Mouse (Mus musculus) frontal cortex, postnatal 14 days (tissue): ENCODE measurements around the gene Adgrf5.
"Not testable (repeated sequence)": the region's sequence is repeated elsewhere in the genome, so short reads cannot be mapped to it uniquely, and the experiment has no call there.

Experiments used
- DNase-seq, 2 experiments: peaks; one replicate each; pipeline ENCODE4 v3.0.0; 2022; ENCODE audit warnings: low spot score in 2 of 2

The Adgrf5 gene

DNA sequence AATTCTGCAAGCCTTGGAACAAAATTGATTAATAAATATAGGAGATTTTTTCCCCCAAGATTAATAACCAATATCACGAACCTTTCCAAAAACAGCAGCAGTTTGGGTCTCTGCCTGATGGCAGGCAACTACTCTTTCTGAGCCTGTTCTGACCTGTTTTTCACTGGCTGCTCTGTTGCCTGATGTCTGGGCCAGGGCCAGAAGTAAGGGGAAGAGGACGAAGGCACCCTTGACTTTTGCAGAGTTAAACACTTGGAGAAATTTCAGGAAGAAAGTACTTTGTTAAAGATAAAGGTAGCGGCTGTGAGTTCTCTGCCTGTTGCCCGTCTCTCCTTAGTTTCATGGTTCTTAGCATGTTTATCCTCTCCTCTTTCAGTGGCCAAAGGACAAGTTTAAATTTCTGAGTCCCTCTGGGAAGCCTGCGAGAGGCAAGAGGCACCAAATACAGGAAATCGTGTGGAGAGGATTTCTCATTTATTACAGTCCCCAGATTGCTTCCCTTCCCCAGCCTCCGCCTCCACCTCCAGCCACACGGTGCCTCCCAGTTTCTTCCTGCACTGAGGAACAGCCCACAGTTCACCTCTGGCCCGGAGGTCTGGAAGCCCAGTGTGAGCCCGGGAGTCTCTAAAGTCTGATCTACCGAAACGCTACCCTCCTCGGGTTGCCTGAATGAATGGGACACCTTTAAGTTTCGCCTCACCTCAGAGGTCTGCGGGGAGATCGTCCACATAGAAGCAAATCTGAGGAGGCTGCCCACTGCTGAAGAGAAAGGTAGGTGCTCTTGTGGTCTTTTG, at the start of gene Adgrf5:
Gene Adgrf5, plus strand, starts transcription at position 626 of the 794 bp plus-strand sequence.
- no peak for DNase-seq

DNA sequence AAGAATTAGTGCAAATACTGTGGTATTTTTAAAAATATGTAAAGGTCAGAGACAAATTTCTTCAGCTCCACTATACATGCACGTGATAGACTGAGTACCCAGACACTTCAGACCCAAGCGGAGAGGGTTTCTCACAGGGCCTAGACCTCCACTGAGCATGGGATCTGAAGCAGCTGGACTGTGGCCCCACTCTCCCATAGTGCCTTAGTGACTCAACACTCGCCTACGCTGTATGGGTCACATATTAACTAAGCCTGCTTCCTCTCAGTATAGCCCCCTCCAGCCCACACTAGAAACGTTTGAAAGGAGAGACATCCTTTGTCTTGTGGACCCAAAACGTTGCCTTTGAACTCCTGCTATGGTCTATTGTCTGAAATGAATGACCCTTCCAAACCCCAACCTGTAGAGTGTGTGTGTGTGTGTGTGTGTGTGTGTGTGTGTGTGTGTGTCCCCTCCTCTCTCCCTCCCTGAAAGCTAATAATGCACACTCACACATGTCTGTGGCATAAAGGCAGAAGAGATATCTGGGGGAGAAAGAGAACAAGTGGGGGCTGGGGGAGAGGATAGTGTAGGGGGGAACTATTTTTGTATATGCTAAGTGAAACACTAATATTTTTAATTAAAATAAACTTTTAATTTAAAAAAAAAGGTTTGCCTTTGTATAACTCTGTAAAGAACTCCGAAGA, 34.1 kb upstream of the Adgrf5 start:
- no peak for DNase-seq

DNA sequence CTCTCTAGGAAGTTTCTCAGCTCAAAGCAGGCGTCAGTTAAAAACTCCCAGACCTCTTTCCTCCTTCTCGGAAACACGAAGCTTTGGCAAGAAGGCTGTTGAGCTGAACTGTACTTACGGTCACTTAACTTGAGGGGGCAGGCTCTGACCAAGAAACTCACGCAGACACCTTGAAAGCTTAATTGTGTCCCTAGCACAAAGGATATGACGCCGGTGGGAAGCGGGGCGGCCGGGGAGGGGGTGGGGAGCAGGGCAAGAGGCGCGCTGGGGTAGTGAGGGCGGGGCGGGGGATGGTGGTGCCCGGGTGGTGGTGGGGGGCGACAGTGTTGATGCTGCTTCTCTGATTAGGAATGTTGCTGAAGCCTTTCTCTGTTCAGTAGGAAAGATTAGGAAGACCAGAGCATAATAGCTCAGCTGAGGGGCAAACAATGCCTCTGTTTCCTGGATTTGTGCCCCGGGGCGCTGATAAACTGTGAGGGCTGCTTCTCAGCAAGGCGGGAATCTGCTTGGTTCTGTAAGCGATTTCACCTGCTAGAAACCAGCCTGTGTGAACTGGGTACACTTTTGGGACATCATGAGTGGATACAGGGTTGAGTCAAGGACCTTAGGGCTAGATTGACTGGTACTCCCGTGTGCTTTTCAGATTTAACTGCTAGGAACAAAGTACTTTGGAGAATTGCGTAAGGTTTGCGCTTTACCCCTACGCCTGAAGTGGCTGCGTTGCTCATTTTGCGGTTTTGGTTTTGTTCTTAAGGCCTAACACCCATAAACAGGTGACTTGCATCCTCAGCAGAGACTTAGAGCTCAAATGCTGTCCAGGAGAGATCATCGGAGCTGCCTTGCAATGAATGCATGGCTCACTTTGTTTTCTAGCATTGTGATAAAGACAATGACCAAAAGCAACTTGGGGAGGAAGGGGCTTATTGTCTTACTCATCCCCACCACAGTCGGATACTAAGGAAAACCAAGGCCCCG, 33.2 kb upstream of the Adgrf5 start:
- no peak for DNase-seq

DNA sequence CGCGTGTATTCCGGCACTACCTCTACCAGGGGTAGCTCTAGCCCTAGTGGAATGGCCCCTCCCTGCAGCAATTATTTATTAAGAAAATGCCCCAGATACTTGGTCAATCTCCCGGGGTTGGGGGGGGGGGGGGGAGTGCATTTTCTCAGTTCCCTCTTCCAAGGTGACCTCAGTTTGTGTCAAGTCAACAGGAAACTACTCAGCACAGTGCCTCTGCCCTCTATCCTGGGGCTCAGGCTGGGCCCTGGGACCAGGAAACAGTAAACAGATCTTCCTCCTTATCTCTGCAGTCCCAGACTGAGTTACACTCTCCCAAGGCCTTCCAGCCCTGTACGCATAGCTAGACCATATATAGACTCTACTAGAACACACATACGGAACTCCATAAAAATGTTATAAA, 32.4 kb upstream of the Adgrf5 start:
- DNase-seq, result no peak

DNA sequence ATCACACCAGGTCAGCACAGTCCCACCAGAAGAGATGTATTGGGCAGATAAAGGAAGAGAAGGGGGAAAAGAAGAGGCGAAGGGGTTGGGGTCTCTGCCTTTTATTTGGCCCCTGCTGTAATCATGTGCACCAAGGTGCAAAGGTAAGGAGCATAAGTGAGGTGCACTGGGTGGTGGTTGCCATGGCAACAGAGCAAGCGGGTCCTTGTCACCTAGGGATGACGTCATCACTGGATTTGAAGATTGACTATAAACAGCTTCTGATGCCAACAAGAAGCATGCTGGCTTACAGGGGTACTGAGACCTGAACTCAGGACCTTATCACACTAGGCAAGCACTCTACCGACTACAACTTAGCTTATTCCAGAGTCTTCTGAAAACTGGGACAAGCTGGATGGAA, 31.0 kb upstream of the Adgrf5 start:
- DNase-seq, result no peak

DNA sequence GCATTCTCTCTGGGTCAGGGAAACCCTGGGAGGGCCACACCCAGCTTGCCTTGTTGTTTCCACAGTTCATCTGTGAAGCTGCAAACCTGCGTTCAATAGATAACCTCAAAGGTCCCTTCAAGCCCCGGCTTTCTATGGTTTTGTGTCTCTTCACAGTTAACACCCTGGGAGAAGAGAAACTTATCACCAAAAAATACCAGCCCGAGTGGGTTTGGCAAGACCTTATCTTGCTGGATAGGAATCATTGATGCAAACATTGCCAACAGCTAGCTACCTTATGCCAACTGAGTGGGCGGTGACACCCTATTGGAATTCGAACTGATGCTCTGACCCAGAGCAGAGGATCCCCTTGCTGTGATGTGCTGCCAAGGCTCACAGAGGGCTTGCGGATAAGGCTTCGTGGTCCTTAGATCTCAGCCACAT, 30.5 kb upstream of the Adgrf5 start:
- DNase-seq, result no peak

DNA sequence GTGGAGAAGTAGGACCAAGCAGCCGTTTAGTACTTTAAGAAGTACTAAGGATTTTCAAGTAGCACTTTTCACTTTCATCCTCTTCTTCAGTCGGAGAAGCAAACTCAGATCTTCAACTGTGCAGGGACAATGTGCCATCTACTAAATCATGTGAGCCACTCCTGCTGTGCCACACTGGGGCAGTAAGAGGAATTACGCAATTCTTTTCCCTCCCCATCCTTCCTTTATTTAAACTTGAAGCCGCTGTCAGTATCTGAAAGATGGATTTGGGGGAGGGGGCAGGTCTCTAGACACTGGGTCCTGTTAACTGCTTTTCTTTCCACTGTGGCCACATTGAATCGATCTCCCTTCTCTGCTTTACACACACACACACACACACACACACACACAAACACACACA, 27.6 kb upstream of the Adgrf5 start:
- DNase-seq, result no peak

DNA sequence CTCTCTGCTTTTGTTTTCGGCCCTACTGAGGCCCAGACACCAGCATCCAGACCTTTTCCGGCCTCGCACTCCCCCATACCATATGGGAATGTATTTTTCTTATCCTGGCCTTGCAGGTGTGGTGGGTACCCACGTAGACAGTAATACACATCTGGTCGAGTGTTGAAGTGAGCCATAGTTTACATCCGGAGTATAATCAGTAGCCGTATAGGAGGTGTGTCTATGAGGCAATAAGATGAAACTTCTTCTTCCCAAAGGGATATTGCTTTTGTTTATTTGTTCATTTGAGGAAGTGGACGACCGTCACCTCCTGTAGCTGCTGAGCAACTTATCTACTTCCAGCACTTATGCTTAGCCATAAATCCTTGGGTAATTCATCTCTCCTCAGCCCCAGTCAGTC, 26.2 kb upstream of the Adgrf5 start:
- no peak for DNase-seq

DNA sequence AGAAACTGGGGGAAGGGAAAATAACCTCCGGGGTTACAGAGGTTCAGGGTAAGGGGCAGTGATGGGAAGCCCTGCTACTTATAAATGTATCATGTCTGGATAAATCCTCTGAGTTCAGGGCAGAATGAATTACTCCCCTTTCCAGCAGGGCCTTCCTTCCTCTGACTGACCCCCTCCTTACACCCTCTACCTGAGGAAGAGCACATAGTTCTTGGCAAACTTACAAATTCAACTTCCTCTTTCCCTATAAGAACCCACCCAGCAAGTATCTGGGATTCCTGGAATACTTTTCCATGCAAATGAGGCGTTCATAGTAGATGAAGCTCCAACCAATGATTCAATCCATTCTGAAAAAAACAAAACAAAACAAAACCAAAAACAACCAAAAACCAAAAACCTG, 22.6 kb upstream of the Adgrf5 start:
- no peak for DNase-seq

DNA sequence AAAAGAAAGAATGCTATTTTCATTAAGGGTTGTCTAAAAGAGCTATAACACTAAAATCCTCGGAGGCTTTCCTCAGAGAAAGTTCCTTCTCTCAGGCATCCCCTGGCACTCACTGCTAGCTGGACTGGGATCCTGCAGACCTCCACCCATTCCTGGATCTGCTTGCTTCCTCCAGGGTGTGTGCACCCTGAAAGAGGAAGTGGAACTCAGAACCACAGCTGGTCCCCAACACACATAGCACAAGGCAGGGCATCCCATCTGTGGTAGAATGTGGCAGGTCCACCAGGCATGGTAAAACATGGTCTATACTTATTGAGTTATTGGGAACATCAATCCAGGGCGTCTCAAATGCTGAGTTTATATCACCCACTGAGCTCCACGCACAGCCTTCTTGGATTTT, 22.0 kb upstream of the Adgrf5 start:
- no peak for DNase-seq

DNA sequence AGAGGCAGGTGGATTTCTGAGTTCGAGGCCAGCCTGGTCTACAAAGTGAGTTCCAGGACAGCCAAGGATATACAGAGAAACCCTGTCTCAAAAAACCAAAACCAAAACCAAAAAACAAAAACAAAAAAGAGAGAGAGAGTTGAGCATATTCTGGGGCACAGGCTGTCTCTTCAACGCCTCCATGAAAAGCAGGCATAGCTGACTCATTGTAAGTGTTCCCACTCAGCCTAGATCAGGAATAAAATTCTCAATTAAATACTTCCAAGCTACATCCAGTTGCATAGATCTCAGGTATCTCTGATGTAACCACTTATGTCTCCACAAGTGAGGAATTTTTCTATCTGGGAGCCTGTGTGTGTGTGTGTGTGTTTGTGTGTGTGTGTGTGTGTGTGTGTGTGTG, 13.8 kb upstream of the Adgrf5 start:
- not testable (repeated sequence) for DNase-seq

DNA sequence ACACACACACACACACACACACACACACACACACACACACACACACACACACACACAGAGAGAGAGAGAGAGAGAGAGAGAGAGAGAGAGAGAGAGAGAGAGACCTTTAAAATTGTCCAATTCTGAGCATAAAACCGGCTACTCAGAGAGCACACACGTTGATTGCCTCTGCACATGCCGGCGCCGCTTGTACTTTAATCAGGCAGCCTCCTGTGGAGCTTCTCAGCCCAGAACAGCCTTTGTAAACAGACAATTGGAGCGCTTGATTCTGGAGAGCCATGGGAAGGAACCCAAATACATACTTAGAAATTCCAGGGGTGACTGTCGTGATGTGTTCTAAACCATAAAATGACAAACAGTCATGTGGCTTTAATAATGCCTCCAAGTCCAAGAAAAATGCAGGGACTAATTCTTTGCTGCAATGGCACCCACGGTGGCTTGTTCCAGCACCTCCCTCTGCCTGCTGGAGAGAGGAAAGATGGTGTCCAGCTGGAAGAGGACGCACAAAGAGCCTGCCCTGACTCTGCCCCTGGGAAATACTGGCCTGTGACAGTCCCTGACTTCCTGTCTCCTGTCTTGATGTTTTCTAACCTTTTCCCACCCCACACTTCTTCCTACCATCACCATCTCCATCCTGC, 2.2 kb upstream of the Adgrf5 start:
- DNase-seq, result no peak

DNA sequence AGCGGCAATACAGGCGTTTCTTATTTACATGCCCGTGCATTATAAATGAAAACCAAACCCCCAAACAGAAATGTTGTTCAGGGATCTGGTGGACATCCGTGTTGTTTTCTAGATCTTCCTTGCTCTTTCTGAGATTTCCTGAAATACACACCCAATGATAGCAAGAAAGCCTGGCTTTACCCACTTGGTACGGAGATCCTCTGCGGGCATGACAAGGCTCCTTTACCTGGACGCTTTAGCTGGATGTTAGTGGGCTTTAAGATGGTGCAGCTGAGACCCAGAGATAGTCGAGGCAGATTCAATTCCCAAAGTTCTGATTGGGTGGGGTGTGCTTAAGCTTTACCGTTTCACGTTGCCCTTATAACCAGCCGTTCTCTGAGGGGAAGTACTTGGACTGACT, 770 bp downstream of the Adgrf5 start:
- DNase-seq, result no peak

DNA sequence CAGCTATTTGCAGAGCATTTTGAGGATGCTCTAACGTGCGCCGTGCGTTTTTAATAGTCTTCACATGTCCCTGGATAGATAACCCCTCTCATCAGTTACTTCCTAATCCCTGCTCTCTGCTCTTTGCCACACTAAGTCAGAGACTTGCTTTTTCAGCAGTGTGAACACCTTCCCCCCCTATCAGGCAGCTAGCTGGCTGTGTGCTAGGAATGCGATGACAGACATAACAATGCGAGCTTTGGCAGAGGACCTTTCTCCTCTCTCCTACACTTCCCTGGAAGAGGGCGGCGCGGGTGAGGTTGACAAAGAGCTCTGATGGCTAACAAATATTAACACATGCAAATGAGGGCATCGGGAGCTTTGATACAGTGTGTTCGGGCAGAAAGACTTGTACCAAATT, 2.1 kb downstream of the Adgrf5 start:
- DNase-seq, result no peak

DNA sequence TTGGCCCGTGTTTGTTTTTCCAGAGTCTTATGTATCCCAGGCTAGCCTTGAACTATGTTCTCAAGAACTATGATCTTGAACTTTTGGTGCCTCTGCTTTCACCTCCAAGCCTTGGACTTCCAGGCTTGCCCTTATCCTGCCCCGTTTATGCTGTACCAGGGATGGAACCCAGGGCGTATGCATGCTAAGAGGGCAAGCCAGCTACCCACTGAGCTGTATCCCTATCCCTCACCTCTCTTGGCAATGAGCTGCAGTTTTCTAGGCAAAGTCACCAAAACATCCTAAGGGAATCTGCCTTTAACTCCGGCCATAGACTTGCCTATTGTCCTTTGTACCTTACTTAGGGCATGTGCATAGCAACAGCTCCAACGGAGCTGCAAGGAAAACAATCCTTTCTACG, 2.6 kb downstream of the Adgrf5 start:
- no peak for DNase-seq

DNA sequence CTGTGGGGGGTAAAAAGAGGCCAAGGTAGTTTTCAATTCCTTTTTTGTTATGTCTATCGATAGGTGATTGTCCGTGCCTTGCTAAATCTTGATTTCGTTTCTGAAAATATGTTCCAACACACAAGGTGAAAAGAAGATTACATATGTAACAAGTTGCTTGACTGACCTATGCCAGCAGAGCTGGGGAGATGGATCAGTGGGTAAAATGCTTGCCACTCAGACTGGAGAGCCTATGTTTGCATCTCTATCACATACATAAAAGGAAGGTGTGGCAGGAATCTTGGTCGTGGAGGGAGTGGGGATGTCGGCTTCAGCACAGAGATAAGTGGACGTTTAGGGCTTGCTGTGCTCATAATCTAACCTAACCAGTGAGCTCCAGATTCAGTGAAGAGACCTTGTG, 3.7 kb downstream of the Adgrf5 start:
- no peak for DNase-seq

DNA sequence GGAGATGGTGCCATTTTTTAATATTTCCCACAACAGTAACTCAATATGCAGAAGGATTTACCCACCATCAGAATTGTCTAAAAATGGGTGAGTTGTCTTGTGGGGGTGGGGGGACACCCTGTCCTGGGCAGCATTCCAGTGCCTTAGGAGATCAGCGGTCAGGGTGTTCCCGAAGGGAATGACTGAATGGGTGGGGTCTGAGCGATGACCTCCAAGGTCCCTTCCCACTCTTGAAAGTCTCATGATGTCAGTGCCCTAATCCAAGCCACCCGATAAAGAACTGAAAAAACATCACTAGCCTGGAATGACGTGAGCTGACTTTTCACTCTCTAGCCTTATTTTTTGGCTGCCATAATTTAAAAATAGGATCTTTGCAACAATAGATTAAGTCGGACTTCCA, 5.0 kb downstream of the Adgrf5 start:
- DNase-seq, result no peak

DNA sequence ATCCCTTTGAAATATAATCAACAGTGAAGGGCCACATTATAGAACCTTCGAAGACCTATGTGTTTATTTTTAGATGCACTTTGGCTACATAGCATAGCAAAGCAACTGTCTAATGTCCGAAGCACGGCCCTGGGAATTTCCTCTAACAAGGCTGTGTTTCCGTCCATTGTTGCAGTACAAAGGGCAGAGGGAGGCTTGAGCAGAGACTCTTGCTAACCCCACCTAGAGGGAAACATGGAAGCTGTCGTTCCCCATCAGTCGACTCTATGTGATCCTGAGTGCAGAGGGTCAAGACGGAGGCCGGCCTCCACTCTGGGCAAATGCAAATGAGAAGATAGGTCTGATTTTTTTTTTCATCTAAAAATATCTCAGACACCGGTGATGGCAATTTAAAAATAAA, 6.2 kb downstream of the Adgrf5 start:
- no peak for DNase-seq

DNA sequence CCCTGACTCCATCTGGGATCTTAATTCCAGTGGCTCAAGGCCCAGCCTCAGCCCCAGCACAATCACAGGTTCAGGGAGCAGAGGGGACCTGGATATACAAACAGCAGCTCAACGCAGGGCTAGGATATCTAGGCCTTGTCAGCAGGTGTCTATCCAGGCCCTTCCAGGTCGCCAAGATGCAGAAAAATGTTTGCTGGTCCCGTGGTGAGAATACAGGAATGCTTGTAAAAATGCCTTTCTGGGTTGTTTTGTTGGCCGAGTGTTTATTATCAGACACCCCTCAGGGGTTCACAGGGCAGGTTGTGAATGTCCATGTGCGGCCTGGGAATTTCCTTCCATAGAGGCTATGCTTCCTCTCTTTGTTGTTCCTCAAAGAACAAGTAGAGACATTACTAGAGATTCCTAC, 7.9 kb downstream of the Adgrf5 start:
- DNase-seq, result no peak

DNA sequence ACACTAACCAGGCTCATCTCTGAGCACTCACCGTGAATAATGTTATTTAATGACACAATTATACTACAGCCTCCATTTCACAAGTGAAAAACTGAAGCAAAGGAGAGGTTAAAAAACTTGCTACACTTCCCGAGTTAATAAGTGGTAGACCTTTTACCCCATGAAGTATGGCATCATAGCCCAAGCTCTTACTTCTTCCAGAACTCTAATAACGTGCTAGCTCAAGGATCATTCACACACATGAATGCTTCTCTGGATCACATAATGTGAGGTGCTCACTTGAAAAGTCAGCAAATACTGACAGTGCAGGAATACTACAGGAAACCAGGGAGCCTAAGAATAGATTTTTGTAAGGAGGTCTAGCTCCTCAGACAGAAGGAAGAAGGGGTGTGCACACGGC, 12.4 kb downstream of the Adgrf5 start:
- no peak for DNase-seq

DNA sequence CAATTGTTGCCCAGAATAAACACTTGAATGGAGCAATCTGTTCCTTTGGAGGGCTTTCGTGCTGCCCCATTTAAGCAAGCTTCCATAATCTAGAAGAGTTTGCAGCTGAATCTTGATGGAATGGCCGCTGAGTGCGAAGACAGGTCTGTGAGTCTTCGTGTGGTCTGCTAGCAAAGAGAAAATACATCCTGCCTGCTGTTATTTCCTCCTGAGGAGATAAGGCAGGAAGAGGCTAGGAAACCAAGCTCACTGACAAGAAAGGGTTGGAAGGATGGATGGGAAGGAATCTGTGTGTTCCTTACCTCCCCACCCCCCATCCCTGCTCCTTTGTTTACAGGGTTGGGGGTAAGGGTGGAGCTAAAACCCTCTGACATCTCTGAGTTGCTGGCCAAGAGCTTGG, 13.8 kb downstream of the Adgrf5 start:
- DNase-seq, result no peak

DNA sequence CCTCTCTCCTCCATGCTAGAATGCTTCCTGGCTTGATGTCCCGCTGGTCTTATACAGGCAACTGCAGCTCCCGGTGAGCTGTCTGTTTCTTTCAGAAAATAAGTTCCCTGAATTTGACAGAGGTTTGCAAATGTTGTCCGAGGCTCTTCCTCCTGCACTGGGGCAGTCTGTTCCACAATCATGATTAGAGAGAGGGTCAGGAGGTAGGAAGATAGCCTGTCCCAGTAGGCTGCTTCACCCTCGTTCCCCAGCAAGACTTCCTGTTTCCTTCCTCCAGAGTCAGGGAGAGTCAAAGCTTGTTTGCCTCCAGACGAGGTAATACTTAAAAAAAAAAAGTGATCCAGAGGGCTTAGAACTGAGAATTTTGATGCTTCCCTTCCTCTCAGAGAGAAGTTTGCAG, 16.3 kb downstream of the Adgrf5 start:
- no peak for DNase-seq
